Mouse (Mus musculus) intestine, embryonic 15.5 days (tissue): ENCODE measurements around the gene Gtf2h5. TPM values are rescaled to one million over a fixed set of nuclear protein-coding genes. Genes with fewer than 3 reads are reported as not detected.

Source experiments
- ATAC-seq: fragments of 200-750 bp; cut with Nextera tagmentation; 2 replicates; pipeline ENCODE4 v1.8.0; 2017; ENCODE audit warnings: moderate TSS enrichment, moderate library complexity
- H3K27ac ChIP-seq: fragments of 300-500 bp; sonication (generic); 2 replicates; pipeline ENCODE4 v1.5.1; 2015; ENCODE audit warnings: mild to moderate bottlenecking, inconsistent platforms
- H3K27me3 ChIP-seq: fragments of 300-500 bp; sonication (generic); replicated peaks from 2 replicates; pipeline ENCODE4 v1.6.1; 2015; ENCODE audit warnings: inconsistent platforms
- H3K36me3 ChIP-seq: fragments of 300-500 bp; sonication (generic); 2 replicates; pipeline ENCODE4 v1.6.1; 2015; ENCODE audit warnings: inconsistent platforms
- H3K4me1 ChIP-seq: fragments of 300-500 bp; sonication (generic); replicated peaks from 2 replicates; pipeline ENCODE4 v1.6.1; 2015; ENCODE audit warnings: inconsistent platforms
- H3K4me2 ChIP-seq: fragments of 300-500 bp; sonication (generic); replicated peaks from 2 replicates; pipeline ENCODE4 v1.6.1; 2015; ENCODE audit warnings: mild to moderate bottlenecking, inconsistent platforms
- H3K4me3 ChIP-seq: fragments of 300-500 bp; sonication (generic); replicated peaks from 2 replicates; pipeline ENCODE4 v1.5.1; 2015; ENCODE audit warnings: inconsistent platforms
- H3K9ac ChIP-seq: fragments of 300-500 bp; sonication (generic); 2 replicates; pipeline ENCODE4 v1.6.1; 2015; ENCODE audit warnings: inconsistent platforms
- H3K9me3 ChIP-seq: fragments of 300-500 bp; sonication (generic); 2 replicates; pipeline ENCODE4 v1.6.1; 2016; ENCODE audit warnings: inconsistent platforms
- WGBS: fragments of 180-500 bp; shearing (Covaris S2); methylation state at CpG from one replicate; pipeline ENCODE4 v1.1.7; 2015; 5-methylcytosine and 5-hydroxymethylcytosine counted together
- polyA plus RNA-seq: library from polyadenylated mRNA; unstranded; fragments of >200 nt; fragmentation: Nextera tagmentation; extraction: Ambion mirVana; gene quantifications from 2 replicates; pipeline ENCODE4 v1.2.1, GENCODE M21; 2015

Gtf2h5 gene
- polyA plus RNA-seq, 1 experiment from 2014 or later = 165 TPM

DNA sequence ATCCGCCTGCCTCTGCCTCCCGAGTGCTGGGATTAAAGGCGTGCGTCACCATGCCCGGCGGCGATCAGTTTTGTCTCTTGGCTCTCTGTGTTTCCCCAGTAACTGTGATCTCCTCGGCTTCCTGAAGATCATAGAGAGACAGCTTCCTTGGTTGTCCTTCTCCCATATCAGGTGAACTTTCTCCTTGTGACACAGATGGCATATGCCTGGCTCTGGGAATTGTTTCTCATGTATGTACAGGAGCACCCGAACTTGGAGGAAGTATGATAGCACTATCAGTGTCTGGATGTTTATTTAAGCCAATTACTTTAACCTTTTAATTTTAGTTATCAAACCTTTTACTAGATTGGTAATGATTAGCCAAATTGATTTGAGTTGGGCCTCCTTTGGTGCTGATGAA lies 35.5 kb downstream of the Gtf2h5 start:
- H3K4me2 ChIP-seq = no peak overlapping the region
- H3K4me3 ChIP-seq = no peak overlapping the region
- no peaks in the 10 kb centered on the region for H3K27me3 ChIP-seq
- peak; percentile 49 for ATAC-seq
- no peaks in the 10 kb centered on the region for H3K36me3 ChIP-seq
- peaks cover 6% of the 10 kb centered on the region; the same call in 1 of the 2 replicates for H3K4me1 ChIP-seq
- H3K27ac ChIP-seq = no peak overlapping the region
- no peak overlapping the region for H3K9ac ChIP-seq
- WGBS = 87% methylated on average over 9 of the region's 9 CpGs
- no peaks in the 10 kb centered on the region for H3K9me3 ChIP-seq

DNA sequence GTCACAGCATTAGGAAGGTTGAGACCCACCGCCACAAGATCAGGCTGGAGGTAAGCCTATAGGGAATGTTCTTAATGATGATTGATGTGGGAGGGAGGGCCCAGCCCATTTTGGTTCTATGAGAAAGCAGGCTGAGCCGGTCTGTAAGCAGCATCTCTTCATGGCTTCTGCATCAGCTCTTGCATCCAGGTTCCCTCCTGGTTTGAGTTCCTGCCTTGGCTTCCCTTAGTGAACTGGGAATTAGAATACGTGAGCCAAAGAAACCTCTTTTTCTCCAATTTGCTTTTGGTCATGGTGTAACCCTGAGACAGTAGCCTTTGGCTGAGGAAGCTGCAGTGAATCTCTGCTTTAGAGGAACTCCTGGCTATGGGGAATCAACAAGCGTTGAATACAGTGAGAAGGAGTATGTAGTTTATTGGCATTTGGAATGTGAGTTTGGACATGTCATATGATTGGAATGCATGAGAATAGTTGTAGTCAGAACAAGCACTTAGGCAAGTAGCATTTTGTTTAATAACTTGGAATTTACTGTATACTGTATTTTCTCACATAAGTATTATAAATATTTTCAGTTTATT lies 37.7 kb downstream of the Gtf2h5 start:
- Histone ChIP-seq H3K27ac (0 out of 2 replicates have a peak overlapping the region, but pooled peaks have one; percentile 10), H3K27me3 (no peaks in the 10 kb centered on the region), H3K4me2 (no peak overlapping the region), H3K36me3 (peaks cover 4% of the 10 kb centered on the region), H3K9me3 (no peaks in the 10 kb centered on the region), H3K4me3 (no peak overlapping the region), H3K4me1 (peaks cover 6% of the 10 kb centered on the region; the same call in 1 of the 2 replicates), H3K9ac (no peak overlapping the region)
- WGBS = 66% methylated on average over 4 of the region's 4 CpGs
- 0 out of 2 replicates have a peak, but pooled peaks have one; percentile 45 for ATAC-seq

DNA sequence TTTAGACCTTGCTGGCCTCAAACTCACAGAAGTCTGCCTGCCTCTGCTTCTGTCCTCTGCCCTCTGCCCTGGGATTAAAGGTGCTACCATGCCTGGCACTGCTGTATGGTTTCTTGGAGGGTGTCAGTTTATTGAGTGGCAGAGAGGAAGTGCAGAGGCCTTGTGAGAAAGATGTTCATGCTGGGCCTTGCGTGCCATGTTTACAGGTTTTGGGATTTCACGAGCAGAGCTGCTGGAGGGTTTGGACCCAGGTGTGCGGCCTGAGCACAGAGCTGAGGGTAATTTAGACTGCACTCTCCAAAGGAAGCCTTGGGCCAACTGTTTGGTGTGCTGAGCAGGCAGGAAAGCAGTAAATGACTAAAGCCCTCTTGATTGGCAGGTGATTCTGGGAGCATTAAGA lies 38.3 kb downstream of the Gtf2h5 start:
- Histone ChIP-seq H3K4me1 (peaks cover 6% of the 10 kb centered on the region; the same call in 1 of the 2 replicates), H3K36me3 (peaks cover 8% of the 10 kb centered on the region), H3K4me2 (no peak overlapping the region), H3K9me3 (no peaks in the 10 kb centered on the region), H3K4me3 (no peak overlapping the region), H3K27ac (no peak overlapping the region), H3K27me3 (no peaks in the 10 kb centered on the region), H3K9ac (no peak overlapping the region)
- WGBS = 77% methylated on average over 3 of the region's 3 CpGs
- no peak for ATAC-seq

DNA sequence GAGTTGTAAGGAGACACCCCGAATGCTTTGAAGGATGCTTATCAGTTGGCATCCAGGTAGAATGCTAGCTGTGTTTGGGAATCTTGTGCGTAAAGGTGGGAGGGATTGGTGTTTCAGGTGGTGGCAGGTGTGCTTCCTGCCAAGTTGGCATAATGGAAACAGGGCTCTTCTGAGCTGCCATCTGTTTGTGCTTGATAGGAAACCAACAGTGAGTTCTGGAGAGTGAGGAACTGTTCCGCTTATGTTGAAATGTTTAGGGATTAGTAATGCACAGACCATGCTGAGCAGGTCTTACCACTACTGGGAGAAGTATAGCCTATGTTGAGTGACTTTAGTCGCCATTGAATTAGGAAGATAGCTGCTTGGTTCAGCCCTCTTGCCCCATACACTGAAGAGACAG lies 39.3 kb downstream of the Gtf2h5 start:
- no peak overlapping the region for H3K4me3 ChIP-seq
- no peak overlapping the region for H3K4me2 ChIP-seq
- H3K27me3 ChIP-seq = no peaks in the 10 kb centered on the region
- H3K9ac ChIP-seq = no peak overlapping the region
- WGBS = 85% methylated on average over 4 of the region's 4 CpGs
- H3K4me1 ChIP-seq = peaks cover 6% of the 10 kb centered on the region; the same call in 1 of the 2 replicates
- H3K27ac ChIP-seq = no peak overlapping the region
- H3K36me3 ChIP-seq = peaks cover 16% of the 10 kb centered on the region
- ATAC-seq = no peak
- no peaks in the 10 kb centered on the region for H3K9me3 ChIP-seq

DNA sequence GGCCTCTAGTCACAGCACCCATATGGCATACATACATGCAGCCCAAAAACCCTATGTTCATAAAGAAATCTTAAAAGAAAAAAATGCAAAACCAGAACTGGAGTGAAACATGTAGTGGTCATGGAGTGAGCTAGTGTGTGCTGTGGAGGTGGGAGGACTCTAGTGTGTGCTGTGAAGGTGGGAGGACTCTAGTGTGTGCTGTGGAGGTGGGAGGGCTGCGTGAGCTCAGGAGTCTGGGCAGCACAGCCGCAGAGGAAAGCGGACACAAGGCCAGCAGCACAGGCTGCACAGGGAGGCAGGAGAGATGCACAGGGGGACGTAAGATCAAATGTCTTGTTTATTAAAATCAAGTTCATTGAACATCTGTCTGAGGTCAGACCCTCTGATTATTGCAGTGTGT lies 44.2 kb downstream of the Gtf2h5 start:
- Histone ChIP-seq H3K4me2 (no peak overlapping the region), H3K4me3 (no peak overlapping the region), H3K9me3 (no peaks in the 10 kb centered on the region), H3K27ac (no peak overlapping the region), H3K36me3 (peaks cover 16% of the 10 kb centered on the region), H3K9ac (no peak overlapping the region), H3K27me3 (no peaks in the 10 kb centered on the region), H3K4me1 (no peaks in the 10 kb centered on the region)
- ATAC-seq = no peak
- 88% methylated on average over 4 of the region's 4 CpGs for WGBS

DNA sequence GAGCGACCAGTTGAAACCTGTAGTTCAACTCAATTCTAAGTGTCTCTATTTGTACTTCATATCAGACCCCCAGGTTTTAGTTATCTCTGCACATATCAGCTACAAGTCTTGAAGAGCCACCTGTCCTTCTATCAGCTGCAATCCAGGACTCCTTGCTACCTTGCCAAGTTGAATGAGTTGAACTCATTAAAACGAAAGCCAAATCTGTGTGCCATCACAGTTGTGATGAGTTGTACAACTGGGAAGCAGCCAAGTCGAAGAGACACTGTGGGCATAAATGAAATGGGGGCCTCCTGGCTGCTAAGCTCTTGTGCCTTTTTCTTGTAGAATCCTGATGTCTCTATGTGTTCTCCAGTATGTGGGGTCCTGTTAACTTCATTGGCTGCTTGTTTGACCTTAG lies 45.9 kb downstream of the Gtf2h5 start:
- H3K9ac ChIP-seq = no peak overlapping the region
- no peak overlapping the region for H3K4me3 ChIP-seq
- H3K27ac ChIP-seq = no peak overlapping the region
- no peaks in the 10 kb centered on the region for H3K27me3 ChIP-seq
- ATAC-seq = no peak
- H3K4me2 ChIP-seq = no peak overlapping the region
- no peaks in the 10 kb centered on the region for H3K9me3 ChIP-seq
- peaks cover 16% of the 10 kb centered on the region for H3K36me3 ChIP-seq
- WGBS = 93% methylated on average over 3 of the region's 3 CpGs
- H3K4me1 ChIP-seq = no peaks in the 10 kb centered on the region

DNA sequence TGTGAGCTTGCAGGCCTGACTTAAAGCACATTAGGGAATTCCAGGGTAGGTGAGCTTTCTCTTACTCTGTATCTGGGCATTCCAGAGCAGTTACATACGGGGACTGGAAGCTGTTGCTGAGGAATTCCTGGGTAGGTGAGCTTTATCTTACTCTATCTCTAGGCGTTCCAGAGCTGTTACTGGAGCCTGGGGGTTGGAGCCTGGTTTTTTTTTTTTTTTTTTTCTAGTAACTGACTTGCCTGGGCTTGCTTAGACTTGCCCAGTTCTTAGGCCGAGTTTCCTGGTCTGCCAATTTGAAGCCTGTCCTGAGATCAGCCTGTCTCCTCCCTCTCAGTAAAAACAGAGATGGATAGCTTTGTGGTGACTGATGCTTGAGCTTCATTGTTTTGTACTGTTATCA lies 48.5 kb downstream of the Gtf2h5 start:
- Histone ChIP-seq H3K9me3 (no peaks in the 10 kb centered on the region), H3K9ac (no peak overlapping the region), H3K4me2 (no peak overlapping the region), H3K27ac (no peak overlapping the region), H3K4me1 (no peaks in the 10 kb centered on the region), H3K4me3 (no peak overlapping the region), H3K27me3 (no peaks in the 10 kb centered on the region), H3K36me3 (peaks cover 8% of the 10 kb centered on the region; the same call in 1 of the 2 replicates)
- 39% methylated on average over 3 of the region's 3 CpGs for WGBS
- ATAC-seq = no peak

DNA sequence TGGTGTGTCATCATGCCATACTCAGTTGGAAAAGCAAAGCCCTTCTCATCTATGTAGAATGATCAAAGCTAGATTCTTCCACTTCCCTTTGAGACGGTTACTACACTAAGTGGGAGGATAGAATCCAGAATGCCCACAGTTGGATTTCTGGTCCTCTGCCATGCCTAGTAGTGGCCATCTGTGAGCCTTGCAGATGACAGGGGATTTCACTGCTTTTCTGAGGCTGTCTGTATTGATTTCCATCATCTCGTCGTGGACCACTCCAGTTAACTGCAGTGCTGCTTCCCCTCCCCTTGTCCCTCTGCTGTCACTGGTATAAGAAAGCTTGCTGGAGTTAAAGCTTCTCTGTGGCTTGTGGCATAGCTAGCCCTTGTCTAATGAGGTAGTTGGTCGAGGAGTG lies 49.8 kb downstream of the Gtf2h5 start:
- no peak for ATAC-seq
- Histone ChIP-seq H3K9me3 (no peaks in the 10 kb centered on the region), H3K36me3 (no peaks in the 10 kb centered on the region), H3K4me3 (no peak overlapping the region), H3K9ac (no peak overlapping the region), H3K4me1 (no peaks in the 10 kb centered on the region), H3K27ac (no peak overlapping the region), H3K27me3 (no peaks in the 10 kb centered on the region), H3K4me2 (no peak overlapping the region)
- 80% methylated on average over 4 of the region's 4 CpGs for WGBS

DNA sequence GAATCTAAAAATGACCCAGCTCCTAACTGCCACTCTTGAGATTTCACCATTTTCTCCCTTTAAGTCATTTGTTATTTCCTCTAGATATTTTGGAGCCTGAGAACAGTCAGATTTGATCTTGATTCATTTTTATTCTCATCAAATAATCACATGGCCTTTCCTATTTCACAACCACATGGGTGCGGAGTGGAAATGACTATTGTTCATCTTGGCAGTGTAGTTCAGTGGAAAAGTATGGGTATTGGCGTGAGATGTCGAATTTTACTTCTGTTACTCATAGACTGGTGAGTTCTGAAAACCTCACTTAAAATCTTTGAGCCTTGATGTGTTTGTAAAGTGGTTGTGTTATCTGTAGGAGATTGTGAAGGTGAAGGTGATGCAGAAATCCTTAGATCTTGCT lies 51.5 kb downstream of the Gtf2h5 start:
- Histone ChIP-seq H3K4me2 (no peak overlapping the region), H3K27ac (no peak overlapping the region)
- WGBS = 94% methylated on average over 3 of the region's 3 CpGs

More for the DNA sequence above, 51.5 kb downstream of the Gtf2h5 start:
- ATAC-seq = no peak
- Histone ChIP-seq H3K4me1 (no peaks in the 10 kb centered on the region), H3K9ac (no peak overlapping the region), H3K4me3 (no peak overlapping the region), H3K9me3 (no peaks in the 10 kb centered on the region), H3K27me3 (no peaks in the 10 kb centered on the region), H3K36me3 (no peaks in the 10 kb centered on the region)

Other genes starting within 250 kb of the Gtf2h5 start
- gene Snx9, start 238.5 kb upstream of the Gtf2h5 start, polyA plus RNA-seq = 49.8 and 55.9 TPM in 2 replicates
- 4.8 and 4.9 TPM in 2 replicates for gene Synj2, start 138.5 kb upstream of the Gtf2h5 start, polyA plus RNA-seq
- gene Serac1, start within 50 bp of the Gtf2h5 start, polyA plus RNA-seq = 4.8 and 5.3 TPM in 2 replicates
- 70.9 and 95.9 TPM in 2 replicates for gene Tulp4, start 26.7 kb downstream of the Gtf2h5 start, polyA plus RNA-seq
- 19.5 and 19.7 TPM in 2 replicates for gene Tmem181a, start 177.1 kb downstream of the Gtf2h5 start, polyA plus RNA-seq
- 15.6 and 16.5 TPM in 2 replicates for gene Dynlt1a, start 237.7 kb downstream of the Gtf2h5 start, polyA plus RNA-seq